Mouse (Mus musculus): Measurements from ENCODE around the gene Gatad2b. TPM values are rescaled to one million over a fixed set of nuclear protein-coding genes. Genes with fewer than 3 reads are reported as not detected.
A peak's percentile ranks its signal among the peaks of the same experiment; 100 is the strongest.

Gatad2b gene
- total RNA-seq, 2 experiments from 2014 or later, result 89.0 to 96.0 TPM

DNA sequence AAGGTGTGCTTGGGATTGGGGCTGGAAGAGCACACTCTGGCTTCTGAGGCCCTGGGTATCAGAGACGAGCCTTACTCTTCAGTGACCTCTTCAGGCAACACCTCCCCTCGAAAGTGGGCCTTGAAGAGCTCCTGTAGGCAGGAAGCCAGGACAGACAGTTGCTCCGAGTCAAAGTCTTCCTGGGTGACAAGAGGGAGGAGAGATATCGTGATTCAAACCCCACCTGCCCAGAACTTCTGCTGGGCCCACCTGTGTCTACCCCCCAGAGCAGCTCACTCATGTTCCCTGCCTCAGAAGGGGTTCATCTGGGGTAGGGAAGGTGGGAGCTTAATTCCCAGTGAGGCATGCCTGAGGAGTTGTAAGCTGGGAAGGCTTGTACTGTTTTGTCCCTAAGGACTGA is 108.0 kb downstream of the Gatad2b start:
- DNase-seq (ENCODE audit: low spot score in 2 of 2), result no peak
- intact Hi-C loops (cut with DNase I), result no loop called here

DNA sequence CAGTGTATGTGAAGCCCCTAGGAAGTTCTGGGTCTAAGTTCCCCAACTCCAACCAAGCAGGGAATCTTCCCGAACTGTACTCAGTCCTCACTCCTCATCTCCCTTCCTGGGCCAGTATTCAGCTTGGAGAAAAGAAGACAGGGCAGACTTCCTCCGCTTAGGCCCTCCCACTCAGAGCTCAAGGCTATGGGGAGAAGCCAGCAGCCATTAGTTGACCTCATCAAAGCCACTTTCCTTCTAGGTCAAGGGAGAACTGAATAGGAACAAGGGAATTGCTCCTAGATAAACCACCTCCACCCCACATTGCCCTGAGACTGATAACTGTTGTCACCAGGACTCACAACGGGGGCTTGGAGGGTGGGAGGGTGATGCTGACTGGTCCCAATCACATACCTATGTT is 111.1 kb downstream of the Gatad2b start:
- intact Hi-C loops (cut with DNase I), result no loop called here
- DNase-seq (ENCODE audit: low spot score in 2 of 2), result no peak

DNA sequence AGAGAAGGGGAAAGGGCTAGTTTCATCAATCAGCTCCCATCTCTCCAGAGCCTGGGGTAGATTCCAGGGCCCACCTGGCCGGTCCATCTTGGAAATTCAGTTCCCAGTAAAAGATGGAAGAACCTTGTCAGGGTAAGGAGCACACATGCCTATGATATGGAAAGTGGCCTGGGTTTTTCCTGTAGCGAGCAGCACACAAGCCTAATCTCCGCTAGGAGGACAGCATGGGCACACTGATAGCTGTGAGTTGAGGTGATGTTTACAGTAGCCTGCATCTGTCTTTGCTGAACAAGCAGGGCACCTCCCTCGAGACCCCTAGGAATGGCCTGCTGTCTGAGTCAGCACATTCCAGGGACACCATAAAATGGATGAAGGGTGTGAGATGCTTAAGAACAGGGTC is 111.6 kb downstream of the Gatad2b start:
- no peak for DNase-seq (ENCODE audit: low spot score in 2 of 2)
- intact Hi-C loops (cut with DNase I), result no loop called here

DNA sequence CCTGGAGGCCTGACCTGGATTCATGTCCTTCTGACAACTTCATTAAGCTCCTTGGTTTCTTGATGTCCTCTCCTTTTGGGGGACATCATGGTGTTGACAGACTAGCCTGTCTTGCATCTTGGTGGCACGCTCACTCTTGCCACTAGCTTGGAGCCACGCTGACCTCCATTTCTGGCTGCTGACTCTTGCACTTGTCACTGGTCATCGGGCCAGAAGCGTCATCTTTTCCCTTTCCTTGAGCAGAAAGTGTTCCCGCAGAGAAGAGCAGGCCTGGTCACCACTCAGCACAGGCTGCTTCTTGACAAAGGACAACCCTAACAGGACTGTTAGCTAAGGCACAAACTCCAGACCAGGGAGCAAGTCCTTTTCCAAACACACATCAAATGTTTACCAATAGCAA is 113.4 kb downstream of the Gatad2b start:
- DNase-seq (ENCODE audit: low spot score in 2 of 2), result no peak
- intact Hi-C loops (cut with DNase I), result no loop called here

DNA sequence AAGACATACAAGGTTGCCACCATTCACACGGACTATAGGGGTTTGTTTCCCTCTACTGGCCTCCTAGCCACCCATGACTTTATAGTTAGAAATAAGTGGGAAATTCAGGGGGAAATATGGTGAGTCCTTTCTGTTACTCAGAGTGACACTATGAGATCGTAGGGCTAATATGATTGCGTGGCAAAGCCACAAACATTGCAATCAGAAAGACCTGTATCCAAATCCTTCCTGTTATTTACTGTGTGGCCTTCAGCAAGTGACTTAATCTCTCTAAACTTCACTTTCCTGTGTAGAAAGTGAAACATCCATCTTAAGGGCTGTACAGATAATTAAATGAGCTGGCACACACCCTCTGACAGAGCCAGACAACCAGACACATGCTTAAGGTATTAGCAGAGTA is 115.7 kb downstream of the Gatad2b start:
- DNase-seq (ENCODE audit: low spot score in 2 of 2), result no peak
- intact Hi-C loops (cut with DNase I), result no loop called here

DNA sequence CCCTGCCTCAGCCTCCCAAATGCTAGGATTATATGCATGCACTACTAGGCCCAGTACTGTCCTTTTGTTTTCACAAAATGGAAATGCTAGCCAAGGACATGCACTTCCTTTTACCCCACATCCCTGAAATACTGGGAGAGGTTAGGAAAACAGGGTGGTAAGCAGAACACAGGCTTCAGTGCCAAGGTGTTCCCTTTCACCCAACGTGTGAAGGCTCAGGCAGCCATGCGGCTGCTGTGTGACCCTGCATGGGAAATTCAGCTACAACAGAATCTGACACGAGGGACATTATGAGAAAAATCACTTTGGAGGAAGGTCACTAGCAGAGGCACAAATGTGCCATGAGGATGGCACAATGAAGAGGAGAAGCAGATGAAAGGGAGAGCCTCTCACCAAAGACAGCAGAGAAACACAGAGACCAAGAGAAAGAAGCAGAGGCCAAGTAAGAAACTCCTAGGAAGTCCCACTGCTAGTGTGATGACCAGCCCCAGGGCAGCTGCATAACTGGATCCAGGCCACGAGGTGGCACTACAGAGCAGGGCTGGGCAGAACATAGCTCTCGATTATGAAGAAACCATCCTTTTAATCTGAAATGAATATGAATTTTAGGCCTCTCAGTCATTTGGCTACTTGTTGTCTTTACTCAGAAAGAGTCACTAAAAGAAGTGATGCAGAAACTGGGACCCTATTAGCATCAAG is 119.5 kb downstream of the Gatad2b start:
- DNase-seq (ENCODE audit: low spot score in 2 of 2), result peak; percentile 66 to 76
- intact Hi-C loops (cut with DNase I), result loop anchor here (1.0 kb wide), 1 partner anchor 53 kb away; the partner anchor contains the start of gene Npr1

DNA sequence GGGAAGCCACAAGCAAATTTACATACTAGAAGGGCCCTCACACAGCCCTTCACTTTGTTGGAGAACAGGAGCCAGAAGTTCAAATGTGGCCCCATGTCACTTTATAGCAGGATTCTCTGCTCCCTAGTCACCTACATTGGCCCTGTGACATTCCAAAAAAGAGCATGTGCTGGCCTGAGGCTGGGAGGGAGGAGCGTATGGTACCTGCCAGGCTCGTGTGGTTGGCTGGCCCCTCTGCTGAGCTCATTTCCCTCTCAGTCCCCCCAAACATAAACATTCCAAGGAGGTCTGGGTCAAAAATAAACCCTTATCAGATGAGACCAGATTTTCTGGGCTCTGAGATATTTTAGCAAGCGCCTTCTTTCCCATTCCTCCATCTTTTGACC is 120.0 kb downstream of the Gatad2b start:
- no peak for DNase-seq (ENCODE audit: low spot score in 2 of 2)
- intact Hi-C loops (cut with DNase I), result no loop called here

Small RNA genes lying within 50 kb of the gene (microRNA-seq; reads per million reads assigned to microRNA genes)
- gene Mir7012, result 0 to 0.79 reads per million in 2 experiments

Other genes with a start within 250 kb of the Gatad2b start
- 10 to 100 TPM; 77.2 to 78.1 TPM for gene 4933434E20Rik, start 241.5 kb upstream of the Gatad2b start, total RNA-seq (2021)
- 100 to 1,000 TPM; 191 to 205 TPM for gene Ubap2l, start 240.6 kb upstream of the Gatad2b start, total RNA-seq (2021)
- 100 to 1,000 TPM; 220 to 223 TPM for gene Tpm3, start 220.5 kb upstream of the Gatad2b start, total RNA-seq (2021)
- under 1 TPM; 0.38 to 0.55 TPM for gene Nup210l, start 189.0 kb upstream of the Gatad2b start, total RNA-seq (2021)
- gene Rps27, start 79.5 kb upstream of the Gatad2b start, total RNA-seq (2021), result 100 to 1,000 TPM; 647 to 683 TPM
- gene Rab13, start 79.5 kb upstream of the Gatad2b start, total RNA-seq (2021), result 1 to 10 TPM; 5.8 to 5.9 TPM
- 10 to 100 TPM; 38.8 to 44.5 TPM for gene Jtb, start 61.6 kb upstream of the Gatad2b start, total RNA-seq (2021)
- under 1 TPM in 1 of 2 experiments, not detected in 1; 0.23 TPM for gene Creb3l4, start 49.7 kb upstream of the Gatad2b start, total RNA-seq (2021)
- 10 to 100 TPM; 50.5 to 51.9 TPM for gene Slc39a1, start 45.0 kb upstream of the Gatad2b start, total RNA-seq (2021)
- gene Crtc2, start 39.0 kb upstream of the Gatad2b start, total RNA-seq (2021), result 10 to 100 TPM; 30.5 to 31.6 TPM
- gene Dennd4b, start 28.0 kb upstream of the Gatad2b start, total RNA-seq (2021), result 10 to 100 TPM; 28.2 to 29.4 TPM
- 1 to 10 TPM; 5.1 to 6.2 TPM for gene Slc27a3, start 96.8 kb downstream of the Gatad2b start, total RNA-seq (2021)
- gene Ints3, start 140.4 kb downstream of the Gatad2b start, total RNA-seq (2021), result 10 to 100 TPM; 61.4 to 65.3 TPM
- 1 to 10 TPM; 3.4 TPM for gene Npr1, start 172.7 kb downstream of the Gatad2b start, total RNA-seq (2021)
- 10 to 100 TPM; 88.9 to 91.5 TPM for gene Ilf2, start 182.9 kb downstream of the Gatad2b start, total RNA-seq (2021)
- 10 to 100 TPM; 44.6 to 50.7 TPM for gene Snapin, start 197.9 kb downstream of the Gatad2b start, total RNA-seq (2021)
- 100 to 1,000 TPM; 180 to 184 TPM for gene Chtop, start 216.3 kb downstream of the Gatad2b start, total RNA-seq (2021)
- 10 to 100 TPM; 83.1 to 85.0 TPM for gene S100a1, start 221.2 kb downstream of the Gatad2b start, total RNA-seq (2021)
- 10 to 100 TPM; 20.4 to 22.3 TPM for gene S100a13, start 221.3 kb downstream of the Gatad2b start, total RNA-seq (2021)
- gene S100a14, start 233.7 kb downstream of the Gatad2b start, total RNA-seq (2021), result under 1 TPM; 0.57 TPM
- 10 to 100 TPM; 77.0 to 96.7 TPM for gene S100a16, start 244.1 kb downstream of the Gatad2b start, total RNA-seq (2021)